Mouse (Mus musculus) layer of hippocampus, postnatal 36 days (tissue): Measurements from ENCODE around the gene Slc12a5. TPM values are rescaled to one million over a fixed set of nuclear protein-coding genes. Genes with fewer than 3 reads are reported as not detected.

Experiments used
- DNase-seq, 2 experiments: peaks; one replicate each; pipeline ENCODE4 v3.0.0; 2022
- total RNA-seq, 2 experiments: library from RNA; stranded (reverse); gene quantifications; 2 replicates each; pipeline ENCODE4 v1.2.3; 2021

The Slc12a5 gene
- total RNA-seq, 2 experiments from 2014 or later, result 398 to 404 TPM

- DNase-seq, result no peak
These were observed 25.4 kb downstream of the Slc12a5 start for GRCm38 (mm10) chr2:164985962-164986361.

DNA sequence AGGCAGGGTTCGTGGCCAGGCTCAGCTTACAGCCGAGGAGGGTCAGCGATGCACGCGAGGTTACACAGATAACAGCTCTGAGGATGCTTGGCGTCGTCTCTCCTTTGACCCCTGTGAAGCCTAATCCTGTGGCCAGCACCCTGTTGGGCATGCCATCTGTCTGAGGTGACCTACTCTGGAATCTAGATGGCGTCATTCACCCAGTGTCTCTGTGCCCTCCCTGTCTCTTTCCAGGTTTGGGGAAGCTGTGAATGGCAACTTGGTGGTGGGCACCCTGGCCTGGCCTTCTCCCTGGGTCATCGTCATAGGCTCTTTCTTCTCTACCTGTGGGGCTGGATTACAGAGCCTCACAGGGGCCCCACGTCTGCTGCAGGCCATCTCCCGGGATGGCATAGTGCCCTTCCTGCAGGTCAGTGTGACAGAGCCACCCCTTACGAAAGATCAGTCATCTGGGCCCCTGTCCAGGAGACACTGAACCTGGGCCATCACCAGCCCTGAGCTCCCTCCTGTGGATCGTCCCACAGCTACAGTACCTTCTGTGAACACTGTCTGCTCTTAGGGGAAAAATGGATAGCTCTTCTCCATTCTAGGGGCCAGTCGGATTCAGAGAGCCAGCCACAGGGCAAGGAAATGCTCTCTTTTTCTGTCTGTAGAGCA is 25.9 kb downstream of the Slc12a5 start:
- no peak for DNase-seq

DNA sequence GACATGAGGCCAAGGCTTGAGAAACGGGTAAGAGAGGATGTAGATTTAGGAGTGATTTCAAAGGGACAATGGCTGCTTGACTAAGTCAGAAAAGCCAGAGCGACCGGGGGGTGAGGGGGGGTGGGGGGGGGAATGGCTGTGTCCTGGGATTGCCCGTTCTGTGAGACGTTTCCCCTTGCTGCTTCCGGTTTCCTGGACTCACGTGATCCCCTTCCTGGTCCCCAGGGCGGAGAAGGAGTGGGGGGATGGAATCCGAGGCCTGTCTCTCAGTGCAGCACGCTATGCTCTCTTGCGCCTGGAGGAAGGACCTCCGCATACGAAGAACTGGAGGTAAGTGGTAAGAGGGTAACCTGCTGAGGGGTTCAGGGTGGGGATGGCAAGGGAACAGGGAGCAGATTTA is 28.2 kb downstream of the Slc12a5 start:
- DNase-seq, result no peak

DNA sequence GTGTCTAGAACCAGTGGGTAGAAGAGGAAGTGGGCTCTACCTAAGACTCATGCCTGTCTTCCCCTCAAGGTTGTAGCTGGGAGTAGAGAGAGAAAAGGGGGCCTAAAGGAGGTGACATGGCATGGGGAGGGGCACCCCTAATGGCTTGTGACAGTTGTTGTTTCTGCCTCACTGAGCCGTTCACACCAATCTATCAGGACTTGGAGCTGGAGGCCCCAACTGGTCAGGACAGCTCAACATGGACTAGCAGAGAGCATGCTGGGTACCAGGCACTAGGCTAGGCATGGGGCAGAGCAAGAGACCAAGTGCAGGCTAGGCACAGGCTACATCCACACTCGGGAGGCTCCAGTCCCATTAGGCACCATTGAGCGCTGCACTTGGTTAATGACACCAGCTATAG is 30.5 kb downstream of the Slc12a5 start:
- DNase-seq, result no peak

DNA sequence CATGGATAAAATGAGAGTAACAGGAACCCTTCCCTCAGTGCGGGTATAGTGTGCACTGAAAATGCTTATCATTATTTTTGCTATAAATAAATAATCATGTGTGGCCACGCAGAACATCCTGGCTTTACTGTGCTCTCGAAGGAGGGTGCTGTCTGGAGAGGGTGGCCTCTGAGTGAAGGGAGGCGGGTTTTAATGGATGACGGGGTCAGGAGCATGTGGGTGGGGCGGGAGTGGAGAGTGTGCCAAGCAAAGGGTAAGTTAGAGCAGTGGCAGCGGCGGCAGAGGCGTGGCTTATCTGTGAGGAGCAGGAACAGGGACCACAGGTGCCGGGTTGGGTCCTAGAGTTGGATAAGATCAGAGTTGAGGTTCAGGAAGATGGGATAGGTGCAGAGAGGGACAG is 31.2 kb downstream of the Slc12a5 start:
- DNase-seq, result no peak

DNA sequence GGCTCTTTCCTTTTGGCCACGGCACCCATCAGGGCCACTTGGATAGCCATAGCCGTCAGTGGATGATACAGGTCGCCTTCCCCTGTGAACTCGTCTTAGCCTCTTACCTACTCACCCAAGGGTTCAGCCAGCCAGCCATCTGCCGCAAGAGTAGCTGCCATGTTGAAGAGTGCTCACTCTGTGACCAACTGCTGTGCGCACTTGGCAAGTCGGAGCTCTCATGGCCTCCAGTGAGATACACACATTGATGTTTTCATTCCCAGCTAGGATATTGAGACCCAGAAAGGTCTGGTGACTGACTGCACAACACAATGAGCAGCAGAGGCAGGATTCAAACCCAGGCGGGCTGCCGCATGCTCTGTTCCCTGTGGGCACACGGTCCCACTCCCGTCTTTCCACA is 33.6 kb downstream of the Slc12a5 start:
- DNase-seq, result no peak

DNA sequence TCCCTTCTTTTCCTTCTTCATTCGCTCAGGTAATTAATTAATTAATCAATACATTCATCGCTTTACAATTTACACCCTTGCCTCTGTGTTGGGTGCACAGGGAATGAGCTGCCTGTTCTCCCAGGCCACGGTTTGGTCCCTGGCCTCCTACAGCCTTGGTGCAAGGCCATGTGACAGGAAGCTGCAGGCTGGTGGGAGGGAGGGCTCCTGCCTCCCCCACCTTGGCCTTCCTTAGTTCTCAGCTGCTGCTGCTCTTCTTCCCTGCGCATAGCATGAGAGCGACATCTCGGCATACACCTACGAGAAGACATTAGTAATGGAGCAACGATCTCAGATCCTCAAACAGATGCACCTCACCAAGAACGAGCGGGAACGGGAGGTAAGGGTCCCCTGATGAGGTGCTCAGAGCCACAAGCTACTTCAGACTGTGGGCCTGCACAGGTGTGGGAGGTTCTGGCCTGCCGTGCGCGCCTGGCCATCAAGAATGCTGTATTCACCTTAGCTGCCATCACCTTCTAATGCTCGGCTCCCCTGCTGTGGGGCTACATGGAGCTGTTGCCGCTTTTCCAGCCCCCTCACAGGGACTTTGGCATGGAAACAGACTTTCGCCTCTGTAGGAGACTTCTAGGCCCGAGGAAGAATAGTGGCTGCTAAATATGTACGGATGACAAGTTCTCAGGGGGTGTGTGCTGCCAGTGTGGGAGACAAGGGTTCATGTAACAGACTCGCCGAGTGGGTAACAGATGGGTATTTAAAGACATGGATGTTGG is 34.2 kb downstream of the Slc12a5 start:
- DNase-seq, result no peak

DNA sequence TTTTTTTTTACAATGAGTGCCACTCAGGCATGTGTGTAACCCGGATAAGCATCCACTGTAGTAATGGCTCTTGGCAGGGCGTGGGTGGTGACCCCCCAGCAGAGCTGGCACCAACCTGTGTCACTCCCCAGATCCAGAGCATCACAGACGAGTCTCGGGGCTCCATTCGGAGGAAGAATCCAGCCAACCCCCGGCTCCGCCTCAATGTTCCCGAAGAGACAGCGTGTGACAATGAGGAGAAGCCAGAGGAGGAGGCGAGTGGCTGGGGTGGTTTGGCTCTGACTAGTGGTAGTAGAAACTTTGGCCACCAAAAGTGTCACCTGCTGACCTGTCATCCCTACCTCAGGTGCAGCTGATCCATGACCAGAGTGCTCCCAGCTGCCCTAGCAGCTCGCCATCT is 35.4 kb downstream of the Slc12a5 start:
- no peak for DNase-seq

GRCm38 (mm10) chr2:164996848-164997720 is 36.5 kb downstream of the Slc12a5 start:
- no peak for DNase-seq

- DNase-seq, result no peak
These were observed 37.3 kb downstream of the Slc12a5 start for GRCm38 (mm10) chr2:164997721-164998428.

DNA sequence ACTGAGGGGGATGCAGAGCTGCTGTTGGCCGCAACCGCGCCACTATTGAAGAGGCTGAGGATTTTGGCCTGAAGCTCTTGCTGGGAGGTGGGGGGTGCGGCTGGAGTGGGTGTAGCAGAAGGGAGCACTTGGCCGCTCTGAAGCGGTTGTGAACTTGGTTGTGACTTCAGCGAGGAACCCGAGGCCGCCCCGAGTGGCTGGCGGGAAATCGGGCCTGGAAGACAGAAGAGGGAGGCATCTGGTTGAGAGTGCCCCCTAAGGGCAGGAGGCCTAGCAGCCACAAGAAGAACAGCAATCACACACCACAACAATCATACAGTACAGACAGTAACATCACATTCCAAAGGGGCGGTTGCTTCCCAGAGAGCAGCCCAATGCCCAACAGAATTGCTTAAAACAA is 41.4 kb downstream of the Slc12a5 start:
- no peak for DNase-seq

DNA sequence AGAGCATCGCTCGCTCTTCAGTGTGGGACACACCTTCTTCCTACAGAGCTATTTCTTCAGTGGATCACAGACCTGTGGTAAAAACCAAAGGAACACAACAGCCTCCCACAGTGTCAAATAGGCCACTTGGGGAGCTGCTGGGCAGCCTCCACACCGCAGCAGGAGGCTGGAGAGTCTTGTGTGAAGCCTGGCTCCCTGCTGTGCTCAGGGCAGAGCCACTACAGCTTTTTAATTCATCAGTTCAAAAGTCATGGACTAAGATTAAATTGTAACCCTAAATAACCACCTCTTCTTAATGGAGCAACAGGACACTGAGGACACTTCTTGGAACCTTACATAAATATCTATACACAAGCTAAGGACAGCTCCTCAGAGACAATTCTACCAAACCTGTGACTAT is 42.5 kb downstream of the Slc12a5 start:
- no peak for DNase-seq

DNA sequence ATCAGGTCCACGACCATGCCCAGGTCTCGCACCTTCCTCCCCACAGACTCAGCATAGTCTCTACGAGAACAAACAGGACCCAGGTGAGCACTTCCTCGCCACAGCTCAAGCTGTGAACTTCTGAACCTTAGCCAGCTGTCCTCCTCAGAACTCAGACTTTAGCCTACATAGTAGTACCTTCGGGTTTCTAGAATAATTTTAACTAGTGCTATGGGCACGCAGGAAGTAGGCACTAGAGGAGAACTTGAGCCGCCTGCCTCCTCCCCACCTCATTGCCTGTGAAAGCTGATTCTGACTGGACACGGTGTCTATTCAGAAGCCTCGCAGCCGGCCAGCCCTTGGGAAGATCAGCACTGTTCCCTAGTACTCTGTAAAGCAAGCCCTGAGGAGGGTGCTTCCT is 43.6 kb downstream of the Slc12a5 start:
- no peak for DNase-seq

GRCm38 (mm10) chr2:165006813-165007212 is 46.2 kb downstream of the Slc12a5 start:
- DNase-seq, result no peak

- DNase-seq, result no peak
These were observed 47.4 kb downstream of the Slc12a5 start for GRCm38 (mm10) chr2:165007986-165008385.

- DNase-seq, result no peak
These were observed 48.6 kb downstream of the Slc12a5 start for GRCm38 (mm10) chr2:165009161-165009560.

- no peak for DNase-seq
These were observed 49.0 kb downstream of the Slc12a5 start for GRCm38 (mm10) chr2:165009581-165009980.

- no peak for DNase-seq
These were observed 49.7 kb downstream of the Slc12a5 start for GRCm38 (mm10) chr2:165010351-165010750.

DNA sequence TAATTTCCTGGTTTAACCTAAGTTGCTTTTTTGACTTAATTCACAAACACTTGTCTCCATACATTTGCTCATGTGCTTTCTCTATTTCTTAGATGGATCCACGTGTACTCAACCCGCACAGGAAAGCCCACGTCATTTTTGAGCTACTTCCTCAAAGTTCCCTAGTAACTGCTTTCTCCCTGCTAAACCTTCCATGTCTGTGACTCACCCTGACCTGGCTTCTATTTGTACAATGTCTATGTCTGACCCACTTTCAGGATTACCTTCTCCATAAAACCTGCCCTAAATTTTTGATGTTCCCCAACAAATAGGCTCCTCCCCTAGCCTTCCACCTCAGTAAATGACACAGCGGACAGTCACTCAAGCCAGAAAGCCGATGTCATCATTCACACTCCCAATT is 54.3 kb downstream of the Slc12a5 start:
- DNase-seq, result no peak

GRCm38 (mm10) chr2:165020490-165020889 is 59.9 kb downstream of the Slc12a5 start:
- no peak for DNase-seq

DNA sequence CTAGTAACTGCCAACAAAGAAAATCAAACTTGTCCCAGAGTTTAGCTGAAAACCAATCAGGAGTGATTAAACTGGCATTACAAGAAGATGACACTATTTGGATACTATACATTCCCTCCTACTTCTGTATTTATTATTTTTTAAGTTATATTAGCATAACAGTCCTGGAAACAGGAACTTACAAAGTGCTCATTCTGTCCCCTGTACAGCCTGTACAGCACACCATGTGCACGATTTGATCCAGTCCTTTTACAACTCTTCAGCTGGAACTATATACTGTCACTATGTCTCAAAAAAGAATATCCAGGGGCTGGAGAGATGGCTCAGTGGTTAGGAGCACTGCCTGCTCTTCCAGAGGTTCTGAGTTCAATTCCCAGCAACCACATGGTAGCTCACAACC is 66.6 kb downstream of the Slc12a5 start:
- no peak for DNase-seq

DNA sequence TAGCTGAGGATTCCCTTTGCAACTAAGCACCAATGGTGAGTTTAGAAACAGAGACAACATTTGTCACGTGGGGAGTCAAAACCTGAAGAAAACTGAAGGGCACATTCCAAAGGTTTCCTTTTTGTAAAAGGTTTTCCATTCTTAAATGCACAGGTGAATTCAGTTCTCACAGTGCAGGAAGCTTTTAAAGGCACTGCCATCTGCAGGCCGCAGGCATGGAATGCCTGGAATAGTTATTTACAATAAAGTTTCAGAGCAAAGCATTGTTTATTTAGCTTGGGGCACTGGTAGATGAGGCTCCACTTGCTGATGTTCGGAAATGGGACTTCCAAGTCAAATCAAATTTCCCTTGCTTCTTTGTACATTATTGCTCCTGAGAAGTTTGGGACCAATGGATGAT is 71.9 kb downstream of the Slc12a5 start:
- DNase-seq, result no peak

DNA sequence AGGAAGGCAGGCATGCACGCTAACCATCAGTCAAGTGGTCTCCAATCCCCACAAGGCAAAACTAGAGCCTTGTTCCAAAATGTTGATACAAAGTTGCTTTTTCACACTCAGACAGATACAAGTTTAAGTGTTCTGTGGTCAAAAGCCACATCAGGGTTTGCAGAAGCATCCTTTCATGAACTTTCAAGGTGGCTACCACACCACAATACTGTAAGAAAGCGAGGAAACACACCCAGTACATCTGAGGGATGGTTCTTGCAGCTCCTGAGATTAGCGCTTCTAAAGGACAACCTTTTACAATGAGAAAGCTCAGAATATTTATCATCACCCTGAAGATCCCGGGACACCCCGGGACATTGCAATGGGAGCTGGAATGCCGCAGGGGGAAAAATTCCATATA is 72.7 kb downstream of the Slc12a5 start:
- DNase-seq, result no peak
